Mouse (Mus musculus): ENCODE data around the gene Clint1.
A peak's percentile ranks its signal among the peaks of the same experiment; 100 is the strongest.

Gene Clint1

GRCm38 (mm10) chr11:45927456-45927855, 75.6 kb downstream of the Clint1 start:
- DNase-seq (ENCODE audit: low spot score in 2 of 2) = no peak

GRCm38 (mm10) chr11:45929541-45929940, 77.7 kb downstream of the Clint1 start:
- DNase-seq (ENCODE audit: low spot score in 2 of 2) = no peak

- no peak for DNase-seq (ENCODE audit: low spot score in 2 of 2)
Observed at GRCm38 (mm10) chr11:45932771-45933170, 80.9 kb downstream of the Clint1 start.

GRCm38 (mm10) chr11:45937478-45937877, 85.6 kb downstream of the Clint1 start:
- DNase-seq (ENCODE audit: low spot score in 2 of 2) = peak in 1 of 2 experiments; percentile 57

- no peak for DNase-seq (ENCODE audit: low spot score in 2 of 2)
Observed at GRCm38 (mm10) chr11:45938917-45939316, 87.1 kb downstream of the Clint1 start.

- DNase-seq (ENCODE audit: low spot score in 2 of 2) = peak in 1 of 2 experiments; percentile 18
Observed at GRCm38 (mm10) chr11:45942281-45942680, 90.4 kb downstream of the Clint1 start.

- DNase-seq (ENCODE audit: low spot score in 2 of 2) = peak; percentile 78 to 85
Observed at GRCm38 (mm10) chr11:45943108-45943705, 91.4 kb downstream of the Clint1 start.

GRCm38 (mm10) chr11:45943891-45944642, 92.2 kb downstream of the Clint1 start:
- DNase-seq (ENCODE audit: low spot score in 2 of 2) = peak; percentile 44 to 63

GRCm38 (mm10) chr11:45944643-45945156, 92.8 kb downstream of the Clint1 start, which contains the start of gene Lsm11:
Gene Lsm11 (minus strand): TSS chr11:45944935.
- DNase-seq (ENCODE audit: low spot score in 2 of 2) = peak; percentile 94 to 96

- DNase-seq (ENCODE audit: low spot score in 2 of 2) = no peak
Observed at GRCm38 (mm10) chr11:45946796-45947195, 94.9 kb downstream of the Clint1 start.

GRCm38 (mm10) chr11:45947491-45947890, 95.6 kb downstream of the Clint1 start:
- DNase-seq (ENCODE audit: low spot score in 2 of 2) = peak; percentile 46 to 58

GRCm38 (mm10) chr11:45955127-45955627, 103.3 kb downstream of the Clint1 start, which contains the start of gene Thg1l:
Gene Thg1l (minus strand): TSS chr11:45955494.
- DNase-seq (ENCODE audit: low spot score in 2 of 2) = peak; percentile 93 to 94

GRCm38 (mm10) chr11:45959598-45959997, 107.7 kb downstream of the Clint1 start:
- no peak for DNase-seq (ENCODE audit: low spot score in 2 of 2)

- no peak for DNase-seq (ENCODE audit: low spot score in 2 of 2)
Observed at GRCm38 (mm10) chr11:45960003-45960402, 108.2 kb downstream of the Clint1 start.
